Mouse (Mus musculus) small intestine, adult 10 weeks (tissue): Measurements from ENCODE around the gene Zfp239. TPM values are rescaled to one million over a fixed set of nuclear protein-coding genes. Genes with fewer than 3 reads are reported as not detected.

ENCODE experiments used
- polyA plus RNA-seq: library from polyadenylated mRNA; stranded (reverse); fragments of 350-450 nt; fragmentation: Illumina TruSeq; extraction: RNeasy Lipid Tissue Mini Kit (QIAGEN cat#74804); gene quantifications from one replicate; pipeline ENCODE4 v1.2.3, GENCODE M21; 2014; ENCODE audit warnings: low replicate concordance

Gene Zfp239
- polyA plus RNA-seq: 28.3 TPM

DNA sequence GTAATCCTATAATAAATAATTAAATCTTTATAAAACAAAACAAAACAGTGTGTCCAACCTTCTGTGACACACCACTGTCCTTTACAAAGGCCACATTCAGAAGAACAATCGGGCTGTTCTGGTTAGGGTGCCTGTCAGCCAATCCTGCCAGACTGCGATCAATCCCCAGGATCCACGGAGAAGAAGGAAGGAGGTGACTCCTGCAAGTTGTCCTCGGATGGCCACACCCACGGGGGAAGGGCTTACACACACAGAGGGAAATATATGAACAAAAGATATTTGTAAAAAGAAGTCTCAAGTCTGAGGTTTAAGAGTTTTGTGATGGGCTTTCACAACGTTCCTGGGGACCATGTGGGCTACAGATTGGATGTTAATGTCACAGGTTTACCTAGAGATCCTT is at the start of gene Zfp239:
Gene Zfp239 (plus strand): TSS at position 253 of the 400 bp plus-strand sequence.

DNA sequence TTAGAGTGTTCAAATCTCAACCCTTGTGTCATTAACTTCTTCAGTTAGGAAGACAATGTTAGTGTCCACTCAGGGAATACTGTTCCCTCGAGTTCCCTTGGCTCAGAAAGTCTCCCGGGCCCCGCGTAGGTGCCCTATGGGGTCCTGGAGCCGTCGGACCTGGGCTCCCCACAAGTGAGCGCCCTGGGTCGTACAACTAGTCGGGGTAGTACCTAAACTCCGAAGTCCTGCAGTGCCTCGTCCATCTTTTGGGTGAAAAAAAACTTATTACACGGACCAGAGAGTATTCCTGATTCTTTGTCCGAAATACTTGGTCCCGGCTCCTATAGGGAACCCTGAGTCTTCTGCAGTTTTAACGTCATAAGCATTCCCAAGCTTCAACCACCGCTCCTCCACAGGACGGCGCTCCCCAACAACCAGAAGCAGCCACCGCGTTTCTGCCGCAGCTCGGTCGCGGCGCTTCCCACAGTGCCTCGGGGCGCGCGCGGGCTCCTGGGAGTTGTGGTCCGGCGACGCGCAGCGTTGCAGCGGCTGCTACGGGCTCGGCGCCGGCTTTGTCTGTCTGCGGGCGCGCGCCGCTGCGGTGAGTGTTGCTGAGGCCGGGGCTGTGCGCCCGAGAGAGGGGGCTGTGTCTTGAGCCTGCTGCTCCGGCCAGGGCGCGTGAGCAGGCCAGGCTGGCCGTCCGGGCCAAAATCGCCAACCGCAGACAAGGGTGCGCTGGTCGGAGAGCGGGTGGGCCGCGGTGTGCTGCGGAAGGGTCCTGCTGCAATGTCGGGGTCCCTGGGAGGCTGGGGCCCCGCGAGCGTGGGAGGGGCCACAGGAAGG is 21.0 kb upstream of the Zfp239 start, which contains the start of gene Zfp637:
Gene Zfp637 (plus strand): TSS at position 495 of the 825 bp plus-strand sequence.

DNA sequence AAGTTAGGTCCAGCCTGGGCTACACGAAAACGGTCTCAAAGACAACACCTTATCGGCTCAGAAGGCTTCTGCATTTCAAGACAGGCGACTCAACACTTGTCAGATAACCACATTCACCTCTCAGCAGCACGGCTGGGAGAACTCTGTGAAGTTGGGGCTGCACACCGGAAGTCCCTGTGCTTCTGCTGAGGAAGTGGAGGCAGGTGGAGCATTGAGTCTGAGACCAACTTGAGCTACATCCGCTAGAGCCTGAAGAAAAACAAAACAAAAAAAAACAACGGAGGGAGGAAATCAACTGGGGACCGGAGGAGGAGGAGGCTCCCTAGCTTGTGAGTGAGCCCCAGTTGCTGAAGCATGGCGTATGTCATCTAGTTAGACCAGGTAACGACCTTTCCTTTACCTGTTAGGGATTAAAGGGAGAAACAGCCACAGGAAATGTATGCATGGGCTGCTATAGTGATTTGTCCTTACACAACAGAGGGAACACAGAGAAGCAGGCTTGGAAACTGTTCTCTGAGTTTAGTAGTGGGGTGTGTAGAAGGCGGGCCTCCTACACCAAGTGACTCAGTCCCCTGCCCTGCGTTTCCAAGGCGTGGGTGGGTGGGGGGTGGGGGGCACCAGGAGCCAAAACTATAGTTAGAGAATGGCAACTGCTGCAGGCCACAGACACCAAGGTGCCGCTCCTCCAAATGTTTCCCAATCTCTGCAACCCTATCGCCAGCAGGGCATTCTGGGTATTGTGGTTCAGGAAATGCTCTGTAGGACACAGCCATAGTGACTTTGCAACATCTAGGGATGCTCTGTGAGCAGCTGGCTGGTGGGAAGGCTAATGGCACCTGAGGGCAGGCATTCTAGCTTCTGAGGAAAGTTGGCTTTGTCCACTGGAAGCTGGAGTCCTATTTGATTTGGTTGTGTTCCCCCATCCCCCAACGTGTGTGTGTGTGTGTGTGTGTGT is 38.5 kb downstream of the Zfp239 start, which contains the start of gene Hnrnpf:
Gene Hnrnpf (plus strand): TSS at position 199 of the 955 bp plus-strand sequence.

Other genes with a start within 250 kb of the Zfp239 start
- 8.0 TPM for gene Zfp637, start 20.9 kb upstream of the Zfp239 start, polyA plus RNA-seq
- gene Hnrnpf, start 38.2 kb downstream of the Zfp239 start, polyA plus RNA-seq: 573 TPM
- not detected for gene Fxyd4, start 75.6 kb downstream of the Zfp239 start, polyA plus RNA-seq
- 0.30 TPM for gene Rasgef1a, start 149.3 kb downstream of the Zfp239 start, polyA plus RNA-seq